Mouse (Mus musculus) gastrocnemius, postnatal 25 days (tissue): Measurements from ENCODE around the gene Lima1. TPM values are rescaled to one million over a fixed set of nuclear protein-coding genes. Genes with fewer than 3 reads are reported as not detected.
A peak's percentile ranks its signal among the peaks of the same experiment; 100 is the strongest.
"Not testable (repeated sequence)": the region's sequence is repeated elsewhere in the genome, so short reads cannot be mapped to it uniquely, and the experiment has no call there.

Source experiments
- DNase-seq: peaks from one replicate; pipeline ENCODE4 v3.0.0; 2022
- total RNA-seq, 2 experiments: library from RNA; stranded (reverse); gene quantifications; 1 replicate in 1 of 2; 2 replicates in 1 of 2; pipeline ENCODE4 v1.2.3; 2021

Gene Lima1
- total RNA-seq, 2 experiments from 2014 or later, result 10.9 to 12.0 TPM

- DNase-seq, result peak; percentile 48
Measured at GRCm38 (mm10) chr15:99803186-99803644, 72.0 kb downstream of the Lima1 start.

GRCm38 (mm10) chr15:99801885-99802572 lies 73.2 kb downstream of the Lima1 start:
- peak; percentile 46 for DNase-seq

- no peak for DNase-seq
Measured at GRCm38 (mm10) chr15:99799706-99800105, 75.5 kb downstream of the Lima1 start.

GRCm38 (mm10) chr15:99797898-99798297 lies 77.4 kb downstream of the Lima1 start:
- no peak for DNase-seq

- no peak for DNase-seq
Measured at GRCm38 (mm10) chr15:99796735-99797134, 78.5 kb downstream of the Lima1 start.

GRCm38 (mm10) chr15:99796066-99796465 lies 79.2 kb downstream of the Lima1 start:
- no peak for DNase-seq

GRCm38 (mm10) chr15:99792221-99792815 lies 82.9 kb downstream of the Lima1 start:
- no peak for DNase-seq

GRCm38 (mm10) chr15:99791003-99791402 lies 84.3 kb downstream of the Lima1 start:
- DNase-seq, result no peak

- no peak for DNase-seq
Measured at GRCm38 (mm10) chr15:99790464-99790863, 84.8 kb downstream of the Lima1 start.

- no peak for DNase-seq
Measured at GRCm38 (mm10) chr15:99787625-99788120, 87.6 kb downstream of the Lima1 start.

GRCm38 (mm10) chr15:99778677-99779335 lies 96.5 kb downstream of the Lima1 start:
- DNase-seq, result no peak

GRCm38 (mm10) chr15:99778148-99778547 lies 97.1 kb downstream of the Lima1 start:
- DNase-seq, result no peak

GRCm38 (mm10) chr15:99772925-99773324 lies 102.3 kb downstream of the Lima1 start:
- no peak for DNase-seq

GRCm38 (mm10) chr15:99772881-99772924 lies 102.6 kb downstream of the Lima1 start, which contains the start of gene Cers5:
Gene Cers5, minus strand, starts transcription at chr15:99772885.
- DNase-seq, result not testable (repeated sequence)

GRCm38 (mm10) chr15:99772277-99772880 lies 102.9 kb downstream of the Lima1 start:
- peak; percentile 91 for DNase-seq

- peak; percentile 12 for DNase-seq
Measured at GRCm38 (mm10) chr15:99771601-99772276, 103.5 kb downstream of the Lima1 start.

GRCm38 (mm10) chr15:99771004-99771500 lies 104.2 kb downstream of the Lima1 start:
- no peak for DNase-seq

GRCm38 (mm10) chr15:99768761-99769160 lies 106.5 kb downstream of the Lima1 start:
- no peak for DNase-seq

GRCm38 (mm10) chr15:99767467-99767866 lies 107.8 kb downstream of the Lima1 start:
- no peak for DNase-seq

- no peak for DNase-seq
Measured at GRCm38 (mm10) chr15:99754204-99754603, 121.1 kb downstream of the Lima1 start.

GRCm38 (mm10) chr15:99740229-99740628 lies 135.0 kb downstream of the Lima1 start:
- DNase-seq, result no peak

- DNase-seq, result no peak
Measured at GRCm38 (mm10) chr15:99736675-99737074, 138.6 kb downstream of the Lima1 start.
